Mouse (Mus musculus) G1E (cell line): ENCODE data around the gene Fxyd4.

ENCODE experiments used
- CTCF ChIP-seq: IDR thresholded peaks from 2 replicates; pipeline ENCODE4 v1.5.1; 2012; ENCODE audit warnings: low read depth, low read length, inconsistent platforms, mixed read lengths
- GATA1 ChIP-seq: IDR thresholded peaks from 2 replicates; pipeline ENCODE4 v1.6.1; 2012; ENCODE audit warnings: borderline replicate concordance, low read length, inconsistent platforms, mixed read lengths
- GATA2 ChIP-seq: IDR thresholded peaks from 2 replicates; pipeline ENCODE4 v1.6.1; 2012; ENCODE audit warnings: low read depth, low read length, inconsistent platforms, borderline replicate concordance
- POLR2AphosphoS5 ChIP-seq: IDR thresholded peaks from 2 replicates; pipeline ENCODE4 v1.6.1; 2012; ENCODE audit warnings: low read depth, low read length, inconsistent platforms; ENCODE audit not compliant: insufficient replicate concordance
- TAL1 ChIP-seq: conservative IDR thresholded peaks from 2 replicates; pipeline ENCODE4 v1.6.1; 2012; ENCODE audit warnings: low read depth, low read length, inconsistent platforms, mixed read lengths

DNA sequence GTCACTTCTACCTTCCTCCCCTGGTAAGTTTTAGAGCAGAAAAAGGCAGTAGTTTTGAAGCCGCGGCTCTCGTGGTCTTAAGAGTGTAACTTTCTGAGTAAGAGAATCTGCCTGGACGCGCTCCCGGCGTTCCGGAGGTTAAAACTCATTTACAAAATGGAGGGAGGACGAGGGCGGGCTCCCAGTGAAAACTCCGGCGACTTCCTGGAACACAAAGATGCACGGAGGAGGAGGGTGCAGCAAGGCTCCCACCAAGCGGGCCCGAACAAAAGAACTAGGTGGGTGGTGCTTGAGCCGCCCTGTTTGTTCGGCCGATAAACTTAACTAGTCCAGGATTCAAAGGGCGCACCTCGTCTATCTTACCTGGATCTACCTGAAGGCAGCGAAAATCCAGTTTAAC is 19.9 kb downstream of the Fxyd4 start:
- TF ChIP-seq CTCF (no peak), GATA1 (no peak), TAL1 (no peak), GATA2 (no peak), POLR2AphosphoS5 (no peak)
